Mouse (Mus musculus) monocyte, adult 2 months (primary cell): ENCODE results near the gene Crbn.

ENCODE experiments used
- DNase-seq, 2 experiments: peaks; one replicate each; pipeline ENCODE4 v3.0.0; 2022; ENCODE audit warnings: low spot score in 2 of 2, low read depth in 1 of 2

Crbn gene

DNA sequence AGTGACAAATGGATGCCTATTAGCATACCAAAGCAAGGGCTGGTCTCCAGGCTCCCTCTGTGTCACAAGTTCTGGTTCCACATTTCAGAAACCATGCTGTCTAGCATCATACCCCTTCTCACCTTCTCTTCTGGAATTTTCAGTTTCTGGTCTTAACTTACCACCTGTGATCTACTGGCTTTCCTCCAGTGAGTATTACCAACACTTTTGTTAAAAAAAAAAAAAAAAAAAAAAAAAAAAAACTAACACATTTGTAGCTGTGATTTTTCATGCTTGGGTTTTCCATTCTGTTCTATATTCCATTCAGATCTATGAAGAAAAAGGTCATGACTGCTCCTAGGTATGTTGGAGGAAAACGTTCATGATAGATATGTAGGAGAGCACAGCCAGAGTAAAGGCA is 34.0 kb downstream of the Crbn start:
- no peak for DNase-seq

DNA sequence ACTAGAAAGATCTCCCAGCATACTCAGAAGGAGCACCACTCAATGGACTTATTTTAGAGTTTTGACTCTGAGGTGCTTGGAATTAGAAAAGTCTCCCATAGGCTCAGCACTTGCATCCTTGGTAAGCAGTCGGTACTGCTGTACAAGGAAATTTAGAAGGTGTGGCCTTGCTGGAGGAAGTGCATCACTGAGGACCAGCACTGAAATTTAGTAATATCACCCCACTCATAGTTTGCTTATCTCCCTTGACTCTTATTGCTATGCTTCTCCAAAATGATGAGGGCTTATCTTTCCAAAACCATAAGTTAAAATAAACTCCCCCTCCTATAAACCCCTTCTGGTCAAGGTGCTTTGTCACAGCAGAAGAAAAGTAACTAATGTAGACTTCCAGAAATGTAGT is 38.4 kb downstream of the Crbn start:
- DNase-seq: no peak

DNA sequence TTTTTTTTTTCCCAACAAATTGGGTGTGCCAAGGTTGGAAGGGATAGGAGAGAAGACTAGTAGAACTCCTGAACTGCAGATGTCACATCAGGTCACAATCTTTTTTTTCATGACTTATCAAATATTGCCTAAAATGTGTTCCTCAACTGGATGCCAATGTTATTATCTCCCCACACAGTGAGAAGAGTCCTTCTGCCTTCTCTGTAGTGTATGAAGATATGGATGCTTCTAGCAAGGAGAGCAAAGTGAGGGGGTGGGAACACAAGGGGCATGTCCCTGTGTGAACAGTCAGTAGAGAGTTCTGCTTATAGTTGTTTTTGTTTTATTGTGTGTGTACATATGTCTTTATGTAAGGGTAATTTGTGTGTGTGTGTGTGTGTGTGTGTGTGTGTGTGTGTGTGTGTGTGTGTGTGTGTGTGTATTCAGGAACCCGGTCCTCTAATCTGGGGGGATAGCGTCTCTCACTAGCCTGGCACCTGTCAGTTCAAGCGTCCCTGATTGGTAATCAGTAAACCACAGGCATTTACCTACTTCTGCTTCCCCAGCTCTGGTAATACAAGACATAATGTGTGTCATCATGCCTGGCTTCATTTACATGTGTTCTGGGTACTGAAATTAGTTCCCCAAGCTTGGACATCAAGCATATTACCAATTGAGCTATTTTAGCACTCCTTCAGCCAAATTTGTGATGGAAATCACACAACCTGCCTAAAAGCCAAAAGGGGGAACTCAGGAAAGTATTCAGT is 39.2 kb downstream of the Crbn start:
- no peak for DNase-seq

DNA sequence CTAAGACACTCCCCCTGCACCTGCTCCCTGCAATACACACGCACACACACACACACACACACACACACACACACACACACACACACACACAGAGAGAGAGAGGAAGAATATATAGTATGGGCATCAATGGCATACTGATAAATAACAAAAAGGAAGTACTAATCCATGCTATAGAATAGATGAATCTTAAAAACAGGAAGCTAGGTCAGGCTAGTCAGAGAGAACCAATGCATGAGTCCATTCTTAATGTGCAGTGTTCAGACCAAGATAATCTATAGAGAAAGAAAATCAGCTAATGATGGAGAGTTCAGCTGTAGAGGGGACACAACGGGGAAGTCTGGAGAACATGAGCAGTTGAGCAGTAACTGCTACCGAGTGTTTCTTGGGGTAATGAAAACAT is 41.6 kb downstream of the Crbn start:
- no peak for DNase-seq

DNA sequence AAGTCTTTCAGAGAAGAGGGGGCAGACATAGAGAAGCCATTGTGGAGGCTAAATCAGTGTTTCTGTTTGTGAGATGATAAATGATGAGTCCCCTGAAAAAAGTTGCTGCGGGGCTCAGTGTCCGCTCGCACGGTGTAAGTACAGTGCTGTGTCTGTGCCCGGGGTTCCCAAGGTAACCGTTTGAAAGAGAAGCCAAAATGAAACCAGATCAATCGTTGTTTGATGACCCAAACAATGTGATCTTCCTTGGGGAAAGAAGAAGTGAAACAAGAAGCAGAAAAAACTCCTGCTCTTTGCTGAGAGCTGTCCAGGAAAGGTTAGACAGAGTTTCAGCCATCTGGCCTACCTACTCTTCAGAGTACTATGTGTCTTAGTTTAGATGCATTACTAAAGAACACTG is 49.6 kb downstream of the Crbn start:
- DNase-seq: no peak

DNA sequence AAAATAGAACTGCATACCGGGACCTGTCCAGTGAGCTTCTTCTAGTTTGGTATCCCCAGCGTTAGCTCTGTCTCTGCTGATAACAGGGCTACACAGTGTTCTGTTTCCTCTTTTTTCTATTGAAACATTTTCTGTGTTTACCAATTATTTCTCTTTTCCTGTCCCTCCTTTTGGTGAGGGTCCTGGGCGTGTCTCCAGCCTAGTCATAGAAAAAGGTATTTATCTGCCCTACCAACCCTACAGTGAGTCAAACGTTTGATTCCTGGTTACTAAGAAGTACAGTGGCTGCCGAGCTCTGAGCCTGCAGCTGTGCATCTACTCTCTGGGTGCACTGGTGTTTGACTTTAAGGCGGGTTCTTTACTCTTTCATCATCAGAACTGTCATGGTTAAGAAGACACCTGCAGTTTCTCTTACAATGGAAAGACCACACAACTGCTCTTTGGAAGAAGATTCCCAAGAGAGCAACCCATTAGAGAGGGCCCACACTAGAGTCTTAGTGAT is 50.9 kb downstream of the Crbn start, which contains the start of gene Il5ra:
Il5ra (minus strand) TSS at position 151 of the 502 bp plus-strand sequence.
- DNase-seq: no peak

DNA sequence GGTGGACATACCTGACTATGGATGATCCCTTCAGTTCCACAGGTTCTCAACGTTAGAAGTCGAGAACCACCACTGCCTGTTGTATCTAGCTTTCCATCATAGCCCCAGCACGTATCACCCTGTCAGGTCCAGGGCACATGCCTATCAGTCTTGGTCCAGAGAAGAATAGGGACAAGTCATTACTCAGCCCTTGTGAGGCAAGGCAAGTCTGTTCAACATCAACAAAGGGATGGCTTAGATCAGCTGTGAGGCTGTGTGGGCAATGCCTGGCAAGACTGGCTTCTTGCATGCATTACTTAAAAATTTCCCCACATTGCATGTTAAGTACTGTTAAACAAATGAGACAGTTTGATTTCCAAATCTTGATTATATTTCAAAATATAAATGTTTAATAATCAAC is 52.1 kb downstream of the Crbn start:
- no peak for DNase-seq

DNA sequence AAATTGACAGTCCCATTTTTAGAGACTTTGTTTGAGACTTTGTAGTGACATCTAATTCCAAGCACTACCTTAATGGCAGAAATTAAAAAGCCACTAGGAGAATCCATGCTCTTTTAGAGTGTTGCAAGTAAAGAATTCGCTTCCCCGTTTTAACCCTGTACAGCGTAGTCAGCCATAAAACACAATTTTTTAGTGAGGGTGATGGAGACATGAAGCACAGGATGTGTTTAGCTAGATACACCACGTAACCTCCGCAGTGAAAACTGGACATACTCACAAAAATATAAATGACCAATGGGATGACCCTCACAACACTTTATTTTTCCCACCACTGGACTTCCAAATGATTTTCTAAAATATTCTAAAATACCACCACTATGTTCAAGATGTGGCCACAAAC is 52.6 kb downstream of the Crbn start:
- DNase-seq: no peak

DNA sequence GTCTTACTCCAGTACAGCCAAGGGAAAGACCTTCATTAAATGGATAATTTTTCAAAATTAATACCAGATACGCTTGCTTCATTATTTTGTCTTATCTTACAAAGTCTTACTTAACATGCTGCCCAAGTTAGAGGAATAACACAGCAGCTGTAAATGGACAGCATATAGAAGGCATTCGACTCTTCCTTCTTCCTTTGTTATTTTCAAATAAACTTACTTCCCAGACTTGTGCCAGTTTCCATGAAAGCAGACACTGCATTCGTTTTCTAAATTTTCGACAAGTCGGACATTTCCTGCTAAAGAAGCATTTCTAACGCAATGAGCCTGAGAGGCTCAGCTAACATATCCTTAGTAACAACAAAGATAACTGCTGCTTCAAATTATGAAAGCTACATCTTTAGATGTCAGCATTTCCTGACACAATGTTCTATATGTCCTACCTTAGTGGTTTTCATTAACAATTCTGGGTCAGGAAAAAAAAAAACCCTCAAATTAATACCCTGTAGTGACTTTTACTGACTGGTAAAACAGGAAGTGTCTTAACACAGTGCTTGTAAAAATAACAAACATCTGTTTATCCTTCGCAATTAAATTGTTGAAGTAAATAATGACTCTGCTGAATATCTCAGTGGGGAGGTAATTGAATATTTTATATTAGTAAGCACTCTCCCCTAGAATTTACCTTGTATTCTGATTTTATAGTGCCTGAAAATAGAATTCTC is 54.0 kb downstream of the Crbn start:
- no peak for DNase-seq

DNA sequence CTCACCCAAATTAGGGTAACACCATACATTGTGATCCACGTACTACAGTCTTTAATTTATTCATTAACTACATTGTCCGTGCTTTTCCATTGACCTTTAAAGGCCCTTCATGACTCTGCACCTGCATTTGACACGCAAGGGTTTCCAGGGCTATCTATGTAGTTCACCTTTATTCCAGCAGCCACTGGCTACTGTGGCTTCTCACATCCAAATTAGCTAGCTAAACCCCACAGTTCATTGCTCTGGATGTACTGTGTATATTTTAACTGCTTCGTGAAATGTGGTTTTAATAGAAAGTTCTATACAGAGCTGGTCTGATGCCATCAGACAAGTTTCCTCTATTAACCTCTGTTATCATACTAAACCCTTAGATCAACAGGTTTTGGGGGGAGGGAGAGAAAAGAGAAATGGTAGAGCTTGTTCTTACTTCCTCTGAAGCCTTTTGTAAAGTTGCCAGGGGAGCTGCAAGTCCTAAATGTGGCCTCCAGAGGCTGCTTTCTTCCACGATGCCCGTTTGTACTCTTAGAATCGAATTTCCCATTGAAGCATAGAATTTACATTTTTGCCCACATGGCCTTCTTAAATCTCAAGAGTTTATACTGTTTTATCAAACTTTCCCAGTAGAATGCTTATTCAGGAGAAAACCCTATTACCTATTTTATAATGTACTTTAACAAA is 56.2 kb downstream of the Crbn start:
- no peak for DNase-seq

DNA sequence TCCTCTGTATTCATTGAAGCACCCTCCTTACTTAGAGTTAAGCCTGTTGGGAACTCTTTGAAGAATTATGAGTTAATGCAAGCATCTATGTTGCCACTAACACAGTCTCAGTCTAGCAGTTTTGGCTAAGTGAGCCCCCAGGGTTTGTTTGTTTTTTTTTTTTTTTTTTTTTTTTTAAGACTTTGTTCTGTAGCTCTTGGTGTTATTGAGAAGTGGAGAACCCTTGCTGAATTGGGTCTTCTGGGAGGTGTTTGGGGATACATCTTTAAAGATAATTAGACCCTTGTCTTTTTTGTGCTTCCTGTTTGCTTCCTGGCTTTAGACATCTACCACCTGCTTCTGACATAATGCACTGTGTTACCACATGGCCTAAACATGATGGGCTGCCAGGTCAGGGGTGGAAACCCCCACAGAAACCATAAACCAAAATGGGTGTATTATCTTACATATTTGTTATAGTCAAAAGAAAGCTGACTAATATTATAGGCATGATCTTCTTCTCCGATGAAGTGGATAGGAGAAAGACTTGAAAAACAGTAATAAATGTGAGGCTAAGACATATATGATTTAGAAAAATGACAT is 59.5 kb downstream of the Crbn start:
- DNase-seq: no peak

DNA sequence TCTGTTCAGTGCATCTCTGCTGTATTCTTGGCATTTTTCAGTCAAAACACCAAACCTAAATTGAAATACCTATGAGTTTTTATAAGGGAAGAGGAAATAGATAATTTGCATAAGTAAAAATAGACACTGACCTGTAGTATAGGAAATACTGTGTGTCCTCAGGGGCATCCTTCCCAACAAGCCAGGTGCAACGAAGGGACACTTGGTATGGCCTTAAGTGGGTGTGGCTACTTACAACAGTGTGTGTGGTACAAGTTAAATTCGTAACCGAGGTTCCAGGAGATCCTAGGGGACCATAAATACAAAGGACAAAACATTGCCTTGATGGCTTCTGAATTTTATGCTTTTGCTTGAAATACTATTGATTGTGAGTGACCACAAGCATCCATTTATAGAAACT is 61.6 kb downstream of the Crbn start:
- DNase-seq: no peak

DNA sequence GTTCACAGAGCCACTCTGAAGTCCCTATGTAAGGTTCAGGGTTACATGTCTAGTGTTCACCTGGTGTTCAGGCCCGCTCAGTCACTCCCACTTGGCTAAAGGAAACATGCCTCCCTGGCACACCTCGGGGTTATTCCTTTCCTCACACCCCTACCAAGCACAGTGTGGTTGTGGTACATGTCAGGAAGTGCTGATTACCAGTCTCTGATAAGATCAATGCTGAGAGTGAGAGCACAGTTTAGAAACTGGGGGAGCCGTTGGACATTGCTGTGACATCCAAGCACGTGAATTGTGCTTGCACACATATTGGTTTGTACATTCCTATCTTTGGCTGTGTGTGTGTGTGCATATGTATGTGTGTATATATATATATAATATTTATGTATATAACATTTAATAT is 67.3 kb downstream of the Crbn start:
- DNase-seq: no peak
